Mouse (Mus musculus) erythroblast, embryonic 14.5 days (primary cell): ENCODE results near the gene Cacna1c.

Experiments
- GATA1 ChIP-seq: IDR thresholded peaks from 2 replicates; pipeline ENCODE4 v1.6.1; 2012; ENCODE audit warnings: low read length, inconsistent platforms, mixed read lengths
- TAL1 ChIP-seq: IDR thresholded peaks from 3 replicates; pipeline ENCODE4 v1.6.1; 2012; ENCODE audit warnings: low read length, inconsistent platforms, mixed read lengths

GRCm38 (mm10) chr6:118812007-118812406 lies 384.2 kb downstream of the Cacna1c start:
- TF ChIP-seq GATA1 = no peak
- no peak for TF ChIP-seq TAL1
